ENCODE assay signal across 1 mouse cellular context in the genomic region with DNA sequence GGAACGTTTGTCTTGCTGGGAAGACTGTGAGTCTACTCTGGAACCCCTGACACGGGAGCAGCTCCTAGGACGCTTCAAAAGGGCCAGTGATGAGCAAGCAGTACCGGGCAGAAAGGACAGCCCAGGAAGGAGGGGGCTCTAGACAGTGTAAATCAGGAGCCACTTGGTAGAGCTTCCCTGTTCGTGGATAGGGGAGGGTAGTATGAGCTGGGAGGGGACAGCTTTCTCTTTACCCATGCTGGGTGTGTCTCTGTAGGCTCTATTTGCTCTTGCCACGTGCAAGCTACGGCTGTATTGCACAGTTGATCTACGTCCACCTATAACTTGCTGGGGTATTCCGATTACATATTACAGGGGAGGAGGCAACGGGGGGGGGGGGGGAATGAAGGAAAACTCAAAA.
TF ChIP-seq lines count a peak whose summit lies in the region.

No protein-coding gene starts in this region.

TF ChIP-seq in myocyte, 11 proteins besides CTCF, POLR2A, EP300 and RAD21 (continued from another document):
- no peak for TF ChIP-seq MYOD1 (IDR thresholded peaks at IDR 0.05; ENCODE audit: control insufficient read depth in 1 of 3, insufficient read length in 2 of 3, low read depth in 2 of 3)
